Mouse (Mus musculus): ENCODE results near the gene Hmcn2.

DNA sequence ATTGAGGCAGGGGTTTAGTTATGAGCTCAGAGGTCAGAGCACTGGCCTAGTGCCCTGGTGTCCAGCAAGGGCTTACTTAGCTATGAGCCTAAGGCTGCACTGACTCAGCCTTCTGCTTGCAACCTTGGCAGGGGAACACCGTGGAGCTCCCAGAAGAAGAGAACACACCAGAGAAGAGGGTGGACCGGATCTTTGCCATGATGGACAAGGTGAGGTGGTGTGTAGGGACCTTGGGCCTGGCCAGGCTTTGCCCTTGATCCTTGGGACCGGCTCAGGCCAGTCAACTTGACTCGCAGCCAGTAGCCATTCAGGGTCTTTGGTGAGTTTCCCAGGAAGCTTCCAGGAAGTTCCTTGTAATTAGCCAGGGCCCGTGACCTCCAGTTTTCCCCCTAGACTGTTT is 29.7 kb upstream of the Hmcn2 start:
- TF ChIP-seq CTCF (IDR thresholded peaks at IDR 0.05; ENCODE audit: control insufficient read depth, insufficient read depth, insufficient read length) (no peak), USF1 (IDR thresholded peaks at IDR 0.05; ENCODE audit: low read depth) (no peak), MAX (IDR thresholded peaks at IDR 0.05) (no peak), FOSL1 (IDR thresholded peaks at IDR 0.05; ENCODE audit: insufficient read depth, low read length, poor library complexity, severe bottlenecking) (no peak), MYOG (IDR thresholded peaks at IDR 0.05; ENCODE audit: control insufficient read depth, extremely low read depth, insufficient read length) (no peak), CEBPB (IDR thresholded peaks at IDR 0.05; ENCODE audit: low read depth) (no peak), MYOD1 (IDR thresholded peaks at IDR 0.05; ENCODE audit: control insufficient read depth, insufficient read length, low read depth) (no peak)

All from C2C12 (cell line).